Mouse (Mus musculus): ENCODE results near the gene Gm884. TPM values are rescaled to one million over a fixed set of nuclear protein-coding genes. Genes with fewer than 3 reads are reported as not detected.
"Not testable (repeated sequence)": the region's sequence is repeated elsewhere in the genome, so short reads cannot be mapped to it uniquely, and the experiment has no call there.

Gm884 gene
- polyA plus RNA-seq, 1 experiment from 2014 or later = not detected

DNA sequence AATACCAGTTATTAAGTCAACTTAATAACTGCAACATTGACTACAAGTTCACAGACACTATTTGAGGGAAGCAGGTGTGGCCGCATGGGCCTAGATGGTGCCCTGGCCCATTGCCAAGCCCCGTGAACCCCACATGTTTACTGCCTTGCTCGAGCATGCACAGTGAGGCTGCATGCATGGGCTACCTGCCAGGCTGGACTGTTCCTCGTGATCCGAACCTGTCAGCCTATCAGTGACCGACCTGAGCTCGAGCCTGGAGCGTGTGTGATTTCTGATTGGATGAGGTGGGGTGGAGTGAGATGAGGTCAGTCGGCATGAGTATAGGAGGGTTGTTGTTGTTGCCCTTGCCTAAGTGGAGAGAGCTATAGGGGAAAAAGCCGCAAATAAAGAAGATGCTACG is 42.6 kb downstream of the Gm884 start:
- H3K4me2 ChIP-seq (replicated peaks; ENCODE audit: low read depth, low read length) = no peak overlapping the region
- no peak overlapping the region for H3K9ac ChIP-seq (ENCODE audit: low read depth, low read length)
- no peaks in the 10 kb centered on the region for H3K4me1 ChIP-seq (replicated peaks; ENCODE audit: control insufficient read depth, insufficient read depth, low read length)
- no peaks in the 10 kb centered on the region for H3K9me3 ChIP-seq (ENCODE audit: control insufficient read depth, low read length)
- no peak overlapping the region for H3K4me3 ChIP-seq (ENCODE audit: low read depth, low read length)
- WGBS = 96% methylated on average over 11 of the region's 11 CpGs
- no peaks in the 10 kb centered on the region for H3K36me3 ChIP-seq (ENCODE audit: control insufficient read depth, insufficient read depth, low read length)
- no peaks in the 10 kb centered on the region for H3K27me3 ChIP-seq (ENCODE audit: control insufficient read depth, insufficient read depth, low read length)
- DNase-seq (ENCODE audit: low spot score) (no peak), ATAC-seq (ENCODE audit: low FRiP score) (no peak)
- no peak overlapping the region for H3K27ac ChIP-seq (ENCODE audit: low read depth, low read length)

DNA sequence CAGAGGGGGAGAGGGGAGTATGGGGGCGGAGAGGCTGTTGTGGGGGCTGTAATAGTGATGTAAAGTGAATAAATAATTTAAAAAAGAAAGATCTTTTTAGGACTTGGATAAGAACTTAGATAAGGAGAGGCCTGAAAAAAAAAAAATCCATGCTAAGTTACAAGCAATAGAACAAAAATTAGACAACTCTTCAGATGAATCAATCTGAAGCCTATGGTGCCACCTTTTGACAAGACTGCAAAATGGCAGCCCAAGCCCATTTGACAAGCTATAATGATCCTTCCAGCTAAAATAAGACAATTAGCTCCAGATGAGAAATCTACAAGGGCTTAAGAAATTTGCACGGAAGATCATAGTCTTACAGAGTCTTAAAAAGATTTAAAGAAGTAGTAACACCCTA is 64.9 kb downstream of the Gm884 start:
- H3K9me3 ChIP-seq (ENCODE audit: control insufficient read depth, low read length) = no peaks in the 10 kb centered on the region
- H3K27ac ChIP-seq (ENCODE audit: low read depth, low read length) = no peak overlapping the region
- WGBS = 80% methylated on average over 2 of the region's 2 CpGs
- no peak overlapping the region for H3K4me2 ChIP-seq (replicated peaks; ENCODE audit: low read depth, low read length)
- no peak overlapping the region for H3K4me3 ChIP-seq (ENCODE audit: low read depth, low read length)
- H3K9ac ChIP-seq (ENCODE audit: low read depth, low read length) = no peak overlapping the region
- no peaks in the 10 kb centered on the region for H3K27me3 ChIP-seq (ENCODE audit: control insufficient read depth, insufficient read depth, low read length)
- ATAC-seq (ENCODE audit: low FRiP score) (no peak), DNase-seq (ENCODE audit: low spot score) (peak; percentile 2)
- no peaks in the 10 kb centered on the region for H3K4me1 ChIP-seq (replicated peaks; ENCODE audit: control insufficient read depth, insufficient read depth, low read length)
- H3K36me3 ChIP-seq (ENCODE audit: control insufficient read depth, insufficient read depth, low read length) = no peaks in the 10 kb centered on the region

- not testable (repeated sequence) for DNase-seq (ENCODE audit: low spot score); H3K36me3 ChIP-seq (ENCODE audit: control insufficient read depth, insufficient read depth, low read length); H3K9ac ChIP-seq (ENCODE audit: low read depth, low read length); H3K4me1 ChIP-seq (replicated peaks; ENCODE audit: control insufficient read depth, insufficient read depth, low read length); ATAC-seq (ENCODE audit: low FRiP score); H3K27me3 ChIP-seq (ENCODE audit: control insufficient read depth, insufficient read depth, low read length); H3K27ac ChIP-seq (ENCODE audit: low read depth, low read length); H3K4me2 ChIP-seq (replicated peaks; ENCODE audit: low read depth, low read length); H3K9me3 ChIP-seq (ENCODE audit: control insufficient read depth, low read length); H3K4me3 ChIP-seq (ENCODE audit: low read depth, low read length)
- WGBS = 26% methylated on average over 1 of the region's 1 CpGs
Observed at GRCm38 (mm10) chr11:103534973-103535372, 86.0 kb downstream of the Gm884 start.

DNA sequence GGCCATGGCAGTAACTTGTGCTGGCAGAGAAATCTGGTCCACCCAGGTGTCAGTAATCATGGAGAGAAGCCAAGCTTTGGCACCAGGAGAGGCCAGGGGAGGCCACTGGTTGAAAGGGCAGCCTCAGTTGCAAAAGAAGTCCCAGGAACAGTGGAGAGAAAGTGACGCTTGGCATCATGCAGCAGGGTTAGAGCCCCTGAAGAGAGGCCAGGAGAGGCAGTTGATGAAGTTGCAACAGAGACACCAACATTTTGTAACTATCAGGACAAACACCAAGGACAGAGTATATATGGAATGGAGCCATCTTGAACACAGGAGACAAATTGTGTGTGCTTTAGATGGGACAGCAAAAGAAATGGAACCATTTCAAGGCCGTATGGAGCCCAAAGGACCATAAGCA is 108.8 kb downstream of the Gm884 start:
- Histone ChIP-seq H3K27ac (ENCODE audit: low read depth, low read length) (no peak overlapping the region), H3K9ac (ENCODE audit: low read depth, low read length) (no peak overlapping the region), H3K36me3 (ENCODE audit: control insufficient read depth, insufficient read depth, low read length) (no peaks in the 10 kb centered on the region), H3K9me3 (ENCODE audit: control insufficient read depth, low read length) (no peaks in the 10 kb centered on the region), H3K27me3 (ENCODE audit: control insufficient read depth, insufficient read depth, low read length) (no peaks in the 10 kb centered on the region), H3K4me2 (replicated peaks; ENCODE audit: low read depth, low read length) (no peak overlapping the region), H3K4me1 (replicated peaks; ENCODE audit: control insufficient read depth, insufficient read depth, low read length) (no peaks in the 10 kb centered on the region), H3K4me3 (ENCODE audit: low read depth, low read length) (no peak overlapping the region)
- ATAC-seq (ENCODE audit: low FRiP score) (no peak), DNase-seq (ENCODE audit: low spot score) (no peak)
- WGBS = 87% methylated on average over 2 of the region's 2 CpGs

DNA sequence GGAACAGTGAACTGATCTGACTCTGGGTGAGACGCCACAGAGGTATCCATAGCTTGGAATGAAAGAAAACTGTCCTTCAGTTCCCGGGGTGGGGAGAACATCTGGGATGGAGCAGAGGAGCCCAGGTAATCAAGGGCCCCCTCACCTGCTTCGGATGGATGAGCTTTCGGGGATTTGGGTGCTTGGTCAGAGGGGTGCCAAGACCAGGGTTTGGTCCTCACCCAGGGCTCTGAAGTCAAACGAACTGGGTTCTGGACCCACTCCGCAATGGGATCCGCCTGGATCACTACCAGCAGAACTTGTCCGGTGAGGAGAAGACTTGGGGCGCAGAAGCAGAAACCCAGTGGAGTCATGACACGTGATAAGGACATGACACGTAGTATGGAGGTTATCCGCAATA is 116.4 kb downstream of the Gm884 start, which contains the start of gene Lrrc37a:
TSS of gene Lrrc37a (minus strand) at position 101 of the 400 bp plus-strand sequence.
- Histone ChIP-seq H3K9me3 (ENCODE audit: control insufficient read depth, low read length) (no peaks in the 10 kb centered on the region), H3K27ac (ENCODE audit: low read depth, low read length) (no peak within 1 kb of the TSS), H3K27me3 (ENCODE audit: control insufficient read depth, insufficient read depth, low read length) (no peaks in the 10 kb centered on the region), H3K4me3 (ENCODE audit: low read depth, low read length) (no peak within 1 kb of the TSS), H3K36me3 (ENCODE audit: control insufficient read depth, insufficient read depth, low read length) (no peaks in the 10 kb centered on the region), H3K4me1 (replicated peaks; ENCODE audit: control insufficient read depth, insufficient read depth, low read length) (no peaks in the 10 kb centered on the region), H3K9ac (ENCODE audit: low read depth, low read length) (no peak within 1 kb of the TSS), H3K4me2 (replicated peaks; ENCODE audit: low read depth, low read length) (no peak within 1 kb of the TSS)
- WGBS = 90% methylated on average over 12 of the region's 12 CpGs
- DNase-seq (ENCODE audit: low spot score) (no peak), ATAC-seq (ENCODE audit: low FRiP score) (no peak)

Other genes starting within 250 kb of the Gm884 start
- gene Plekhm1, start 208.5 kb downstream of the Gm884 start, polyA plus RNA-seq (2014; fragmentation: Nextera tagmentation; extraction: Ambion mirVana) = 7.2 and 7.3 TPM in 2 replicates
- gene Lrrc37a, start 116.5 kb downstream of the Gm884 start, polyA plus RNA-seq (2014; fragmentation: Nextera tagmentation; extraction: Ambion mirVana) = not detected in 2 replicates
- not detected in 2 replicates for gene Lyzl6, start 17.8 kb upstream of the Gm884 start, polyA plus RNA-seq (2014; fragmentation: Nextera tagmentation; extraction: Ambion mirVana)
- gene Rprml, start 28.4 kb upstream of the Gm884 start, polyA plus RNA-seq (2014; fragmentation: Nextera tagmentation; extraction: Ambion mirVana) = not detected in 2 replicates
- gene Gosr2, start 76.8 kb upstream of the Gm884 start, polyA plus RNA-seq (2014; fragmentation: Nextera tagmentation; extraction: Ambion mirVana) = 75.2 and 91.3 TPM in 2 replicates
- gene Wnt9b, start 128.7 kb upstream of the Gm884 start, polyA plus RNA-seq (2014; fragmentation: Nextera tagmentation; extraction: Ambion mirVana) = 0.36 and 0.39 TPM in 2 replicates
- gene Wnt3, start 153.0 kb upstream of the Gm884 start, polyA plus RNA-seq (2014; fragmentation: Nextera tagmentation; extraction: Ambion mirVana) = 9.8 and 10.8 TPM in 2 replicates

Data from hindbrain, embryonic 11.5 days (tissue).